Mouse (Mus musculus) heart, postnatal 0 days (tissue): ENCODE data around the gene Sox14.

ENCODE experiments used
- CTCF ChIP-seq: IDR thresholded peaks from 2 replicates; pipeline ENCODE4 v1.5.1; 2016; ENCODE audit warnings: antibody characterized with exemption, control low read depth, low read depth
- EP300 ChIP-seq: IDR thresholded peaks from 2 replicates; pipeline ENCODE4 v1.6.1; 2016; ENCODE audit warnings: antibody characterized with exemption, low read depth

GRCm38 (mm10) chr9:99872204-99873115 lies 3.5 kb downstream of the Sox14 start:
- TF ChIP-seq EP300 (no peak), CTCF (no peak)
